Mouse (Mus musculus) adrenal gland, postnatal 36 days (tissue): ENCODE data around the gene Cilp. TPM values are rescaled to one million over a fixed set of nuclear protein-coding genes. Genes with fewer than 3 reads are reported as not detected.
"Not testable (repeated sequence)": the region's sequence is repeated elsewhere in the genome, so short reads cannot be mapped to it uniquely, and the experiment has no call there.

Experiments
- DNase-seq, 2 experiments: peaks; one replicate each; pipeline ENCODE4 v3.0.0; 2021; ENCODE audit warnings: mixed read lengths in 1 of 2
- total RNA-seq, 2 experiments: library from RNA; stranded (reverse); gene quantifications; 2 replicates each; pipeline ENCODE4 v1.2.3; 2021

Gene Cilp
- total RNA-seq, 2 experiments from 2014 or later: 4.7 to 6.2 TPM

GRCm38 (mm10) chr9:65247502-65248376 lies 17.2 kb upstream of the Cilp start:
- no peak for DNase-seq

GRCm38 (mm10) chr9:65248377-65248690 lies 16.6 kb upstream of the Cilp start:
- DNase-seq: no peak

GRCm38 (mm10) chr9:65252026-65252425 lies 13.0 kb upstream of the Cilp start:
- peak; percentile 73 to 75 for DNase-seq

DNA sequence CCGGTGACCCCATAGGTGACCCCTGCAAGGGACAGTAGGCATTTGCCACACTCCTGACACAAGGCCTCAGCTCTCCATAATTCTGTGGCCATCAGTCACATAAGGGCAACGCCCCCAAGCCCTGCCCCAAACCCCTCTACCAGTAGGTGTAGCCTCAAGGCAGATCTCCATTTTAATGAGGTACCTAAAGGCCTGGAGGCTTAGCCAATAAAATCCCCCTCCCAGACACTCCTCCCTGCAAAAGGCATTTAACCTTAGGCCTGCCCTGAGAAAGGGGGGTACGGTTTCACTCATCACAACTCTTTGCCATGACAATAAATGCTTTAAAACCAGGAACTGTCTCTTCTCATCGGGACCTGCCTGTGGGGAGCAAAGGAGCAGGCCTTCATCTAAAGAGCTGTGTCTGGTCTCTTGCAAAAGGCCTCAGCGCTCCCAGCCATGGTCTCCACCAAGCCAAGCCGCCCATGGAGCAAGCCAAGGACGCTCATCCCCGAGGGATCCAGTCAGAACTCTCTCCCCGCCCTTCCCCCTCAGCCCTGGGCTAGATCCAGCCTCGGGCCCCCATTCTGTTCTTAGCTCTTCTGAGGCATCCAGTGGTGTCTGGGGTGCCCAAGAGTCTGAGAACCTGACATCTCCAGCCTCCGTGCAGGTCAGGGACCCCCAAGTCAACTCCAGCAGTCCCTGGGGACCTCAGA lies 8.9 kb upstream of the Cilp start:
- no peak for DNase-seq

DNA sequence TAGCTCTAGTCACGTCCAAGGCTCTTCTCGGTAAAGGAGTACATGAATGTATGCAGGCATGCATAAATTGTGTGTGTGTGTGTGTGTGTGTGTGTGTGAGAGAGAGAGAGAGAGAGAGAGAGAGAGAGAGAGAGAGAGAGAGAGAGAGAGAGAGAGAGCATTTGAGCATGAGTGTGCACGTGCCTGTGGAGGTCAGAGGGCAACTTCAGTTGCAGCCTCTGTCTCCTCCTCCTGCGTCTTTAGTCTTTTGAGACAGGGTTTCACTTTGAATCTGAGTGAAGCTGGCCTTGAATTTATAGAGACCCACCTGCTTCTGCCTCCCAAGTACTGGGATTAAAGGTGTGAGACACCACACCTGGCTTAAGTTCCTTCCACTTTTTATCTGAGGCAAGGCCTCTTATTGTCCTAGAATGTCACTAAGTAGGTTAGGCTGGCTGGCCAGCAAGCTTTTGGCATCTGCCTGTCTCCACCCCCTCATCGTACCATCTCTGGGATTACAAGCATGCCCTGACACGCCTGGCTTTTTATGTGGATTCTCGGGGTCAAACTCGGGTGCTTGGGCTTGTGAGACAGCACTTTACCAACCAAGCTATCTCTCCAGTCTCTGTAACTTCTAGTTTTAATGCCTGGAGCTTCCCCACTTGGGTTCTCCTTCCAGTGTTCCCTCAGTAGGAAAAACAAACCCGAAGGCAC lies 7.6 kb upstream of the Cilp start:
- no peak for DNase-seq

GRCm38 (mm10) chr9:65259366-65259765 lies 5.6 kb upstream of the Cilp start:
- DNase-seq: no peak

- no peak for DNase-seq
These were observed 3.3 kb upstream of the Cilp start for GRCm38 (mm10) chr9:65261591-65262230.

GRCm38 (mm10) chr9:65262641-65263120 lies 2.3 kb upstream of the Cilp start:
- no peak for DNase-seq

DNA sequence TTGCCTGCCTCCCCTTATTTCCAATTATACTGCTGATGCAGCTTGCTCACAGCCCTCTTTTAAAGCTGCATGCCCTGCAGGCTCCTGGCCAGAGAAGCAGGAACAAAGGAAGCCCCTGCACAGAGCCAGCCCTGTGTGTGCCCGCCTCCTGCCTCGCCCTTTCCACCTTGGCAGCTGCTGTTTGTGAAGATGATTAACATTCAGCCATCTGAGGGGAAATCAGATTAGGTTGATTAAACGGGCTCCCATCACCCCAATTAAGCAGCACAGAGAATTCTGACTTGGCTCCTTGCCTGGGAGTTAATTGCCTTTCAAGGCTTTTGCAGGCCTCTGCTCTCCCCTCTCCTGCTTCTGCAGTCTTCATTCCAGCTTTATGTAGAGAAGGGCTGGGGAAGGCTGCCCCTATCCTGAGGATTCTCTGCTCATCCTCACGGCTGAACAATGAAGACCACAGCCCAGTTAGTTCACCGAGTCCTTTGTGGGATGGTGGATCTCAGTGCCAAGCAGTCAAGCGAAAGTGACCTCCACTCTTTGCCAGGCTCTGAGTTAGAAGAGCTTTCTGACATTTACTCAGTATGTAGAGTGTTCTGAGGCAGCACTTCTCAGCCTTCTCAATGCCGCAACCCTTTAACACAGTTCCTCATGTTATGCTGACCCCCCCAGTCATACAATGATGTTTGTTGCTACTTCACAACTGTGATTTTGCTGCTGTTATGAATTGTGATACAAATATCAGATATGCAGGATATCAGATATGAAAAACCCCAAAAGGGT lies 2.9 kb downstream of the Cilp start:
- DNase-seq: peak in 1 of 2 experiments; percentile 21

DNA sequence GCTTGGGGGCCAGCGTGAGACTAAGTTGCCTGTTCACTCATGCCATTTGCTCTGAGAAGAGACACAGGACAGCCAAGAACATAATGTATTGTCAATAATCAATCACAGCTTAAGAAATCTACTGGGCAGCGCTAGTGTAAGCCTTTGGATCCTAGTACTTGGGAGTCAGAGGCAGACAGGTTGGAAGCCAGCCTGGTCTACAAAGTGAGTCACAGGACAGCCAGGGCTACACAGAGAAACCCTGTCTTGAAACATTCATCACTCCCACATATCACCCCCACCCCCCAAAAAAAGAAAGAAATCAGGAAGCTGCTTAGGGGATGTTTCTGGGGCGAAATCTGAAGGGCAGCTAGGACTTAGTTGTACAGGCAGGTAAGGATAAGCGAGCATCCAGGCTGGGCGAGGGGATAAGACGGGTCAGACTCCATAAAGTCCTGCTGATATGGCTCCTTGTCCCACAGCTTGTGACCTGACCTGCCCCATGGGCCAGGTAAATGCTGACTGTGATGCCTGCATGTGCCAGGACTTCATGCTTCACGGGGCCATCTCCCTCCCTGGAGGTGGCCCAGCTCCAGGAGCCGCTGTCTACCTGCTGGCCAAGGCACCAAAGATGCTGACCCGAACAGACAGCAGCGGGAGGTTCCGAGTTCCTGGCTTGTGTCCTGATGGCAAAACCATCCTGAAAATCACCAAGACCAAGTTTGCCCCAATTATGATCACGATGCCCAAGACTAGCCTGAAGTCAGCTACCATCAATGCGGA lies 8.2 kb downstream of the Cilp start:
- no peak for DNase-seq

DNA sequence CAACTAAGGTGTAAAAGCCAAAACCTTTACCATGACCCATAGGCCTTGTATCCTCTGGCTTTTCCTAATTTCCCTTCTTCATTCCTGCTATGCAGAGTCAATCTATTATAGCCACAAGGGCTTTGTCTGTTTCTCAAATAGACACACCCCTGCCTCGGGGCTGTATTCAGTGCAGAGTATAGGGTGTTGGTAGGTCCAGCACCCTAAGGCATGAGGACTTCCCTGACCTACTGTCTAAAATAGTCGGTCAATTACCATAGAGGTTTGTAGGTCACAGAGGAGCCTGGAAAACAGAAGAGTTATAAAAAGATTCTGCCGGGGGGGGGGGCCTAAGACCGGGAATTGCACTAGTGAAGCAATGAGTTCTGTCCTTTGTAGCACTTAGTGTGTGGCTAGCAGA lies 8.9 kb downstream of the Cilp start:
- no peak for DNase-seq

DNA sequence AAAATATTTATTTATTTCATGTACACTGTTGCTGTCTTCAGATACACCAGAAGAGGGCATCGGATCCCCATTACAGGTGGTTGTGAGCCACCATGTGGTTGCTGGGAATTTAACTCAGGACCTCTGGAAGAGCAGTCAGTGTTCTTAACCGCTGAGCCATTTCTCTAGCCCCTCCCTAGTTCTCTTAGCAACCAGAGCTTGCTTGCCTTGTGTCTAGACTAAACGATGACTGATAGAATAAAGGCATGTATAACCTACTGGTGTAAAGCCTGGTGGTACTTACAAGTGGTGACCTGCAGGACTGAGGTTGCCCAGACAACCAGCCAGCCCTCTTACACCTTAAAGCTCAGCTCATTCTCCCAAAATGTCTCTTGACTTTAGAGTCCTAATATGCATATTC lies 9.9 kb downstream of the Cilp start:
- not testable (repeated sequence) for DNase-seq

DNA sequence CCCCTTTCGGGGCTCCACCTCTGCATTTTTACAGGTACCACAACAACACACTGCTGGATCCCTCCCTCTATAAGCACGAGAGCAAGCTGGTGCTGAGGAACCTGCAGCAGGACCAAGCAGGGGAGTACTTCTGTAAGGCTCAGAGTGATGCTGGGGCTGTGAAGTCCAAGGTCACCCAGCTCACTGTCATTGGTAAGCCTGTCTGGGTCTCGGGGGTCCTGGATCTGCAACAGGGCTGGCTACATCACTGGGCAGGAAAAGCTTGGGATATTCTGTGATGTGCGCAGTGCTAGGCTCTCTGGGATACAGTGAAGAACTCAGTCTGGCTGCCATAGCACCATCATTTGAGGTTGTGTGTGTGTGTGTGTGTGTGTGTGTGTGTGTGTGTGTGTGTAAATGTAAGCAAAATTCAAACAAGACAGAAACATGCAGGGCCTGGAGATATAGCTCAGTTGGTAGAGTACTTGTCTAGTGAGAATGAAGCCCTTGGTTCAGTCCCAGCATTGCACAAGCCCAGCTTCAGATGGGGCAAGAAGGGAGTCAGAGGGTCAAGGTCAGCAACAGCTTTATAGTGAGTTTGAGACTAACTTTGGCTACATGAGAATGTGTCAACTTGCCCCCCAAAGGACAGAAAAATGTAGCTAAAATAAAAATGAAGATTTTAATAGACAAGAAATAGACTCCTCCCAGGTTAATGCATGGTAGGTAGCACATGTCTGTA lies 11.0 kb downstream of the Cilp start:
- peak; percentile 42 to 63 for DNase-seq

- peak in 1 of 2 experiments; percentile 27 for DNase-seq
These were observed 16.7 kb downstream of the Cilp start for GRCm38 (mm10) chr9:65281536-65282151.

DNA sequence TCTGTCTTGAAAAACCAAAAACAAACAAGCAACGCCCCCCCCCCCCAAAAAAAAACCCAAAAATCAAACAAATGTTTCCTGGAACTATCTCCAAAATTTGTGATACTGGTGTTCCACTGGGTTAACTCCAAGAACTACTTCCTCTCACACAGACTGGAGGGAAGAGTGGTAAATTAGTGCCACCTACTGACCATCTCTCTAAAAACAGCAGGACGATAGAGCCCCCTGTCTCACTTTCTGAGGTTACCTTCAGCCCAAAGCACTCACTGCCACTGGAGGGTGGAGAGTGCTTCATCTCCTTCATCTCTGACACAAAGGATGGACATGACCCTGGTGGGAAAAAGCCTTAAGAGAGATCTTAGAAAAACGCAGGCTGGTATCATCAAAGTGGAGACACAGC lies 18.3 kb downstream of the Cilp start:
- DNase-seq: peak in 1 of 2 experiments; percentile 61

DNA sequence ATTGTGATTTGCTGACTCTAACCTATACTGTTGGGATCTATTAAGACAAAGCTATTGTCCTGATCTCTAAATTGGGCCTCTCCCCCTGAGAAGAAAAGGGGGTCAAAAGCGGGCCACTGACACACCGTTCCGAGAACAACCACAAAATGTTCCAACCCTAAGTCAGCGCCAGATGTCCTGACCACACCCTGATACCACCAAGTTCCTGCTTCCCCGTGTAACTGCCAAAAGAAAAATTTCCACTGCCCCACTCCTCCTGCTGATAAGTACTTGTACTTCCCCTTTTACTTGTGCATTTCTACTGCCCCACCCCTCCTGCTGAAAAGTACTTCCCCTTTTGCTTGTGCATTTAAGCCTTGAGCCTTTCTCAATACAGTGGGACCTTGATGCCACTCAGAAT lies 23.3 kb downstream of the Cilp start:
- DNase-seq: not testable (repeated sequence)

DNA sequence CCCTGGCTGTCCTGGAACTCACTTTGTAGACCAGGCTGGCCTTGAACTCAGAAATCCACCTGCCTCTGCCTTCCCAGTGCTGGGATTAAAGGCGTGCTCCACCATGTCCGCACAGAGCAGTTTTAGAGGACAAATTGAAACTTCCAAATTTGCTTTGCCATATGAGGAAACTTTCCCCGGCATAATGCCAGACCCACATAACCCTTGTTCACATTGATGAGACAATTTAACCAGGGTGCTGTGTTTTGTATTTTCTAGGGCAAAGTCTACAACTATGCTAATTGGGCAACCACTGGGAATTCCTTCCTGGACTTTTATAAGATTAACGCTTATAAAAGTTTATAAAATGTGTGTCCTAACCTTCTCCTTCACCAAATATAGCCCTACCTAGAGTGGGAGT lies 25.0 kb downstream of the Cilp start:
- peak in 1 of 2 experiments; percentile 43 for DNase-seq

- DNase-seq: peak; percentile 22 to 36
These were observed 27.4 kb downstream of the Cilp start for GRCm38 (mm10) chr9:65292421-65292820.

GRCm38 (mm10) chr9:65293119-65293518 lies 28.1 kb downstream of the Cilp start:
- no peak for DNase-seq

- DNase-seq: no peak
These were observed 28.6 kb downstream of the Cilp start for GRCm38 (mm10) chr9:65293580-65293972.
